Mouse (Mus musculus) intestine, postnatal 0 days (tissue): ENCODE results near the gene Gm15130. TPM values are rescaled to one million over a fixed set of nuclear protein-coding genes. Genes with fewer than 3 reads are reported as not detected.

Experiments used
- ATAC-seq: fragments of 200-750 bp; cut with Nextera tagmentation; 2 replicates; pipeline ENCODE4 v1.8.0; 2017; ENCODE audit warnings: mild to moderate bottlenecking, moderate TSS enrichment, moderate library complexity
- H3K27ac ChIP-seq: fragments of 300-500 bp; sonication (generic); 2 replicates; pipeline ENCODE4 v1.5.1; 2014; ENCODE audit warnings: mild to moderate bottlenecking, low read depth, low read length, moderate library complexity
- H3K27me3 ChIP-seq: fragments of 300-500 bp; sonication (generic); replicated peaks from 2 replicates; pipeline ENCODE4 v1.6.1; 2014; ENCODE audit warnings: low read length, mixed read lengths; ENCODE audit not compliant: control insufficient read depth, insufficient read depth
- H3K36me3 ChIP-seq: fragments of 300-500 bp; sonication (generic); 2 replicates; pipeline ENCODE4 v1.6.1; 2014; ENCODE audit warnings: mild to moderate bottlenecking, moderate library complexity; ENCODE audit not compliant: control insufficient read depth, insufficient read depth
- H3K4me1 ChIP-seq: fragments of 300-500 bp; sonication (generic); replicated peaks from 2 replicates; pipeline ENCODE4 v1.6.1; 2014; ENCODE audit warnings: antibody characterized with exemption, low read length, mixed read lengths; ENCODE audit not compliant: control insufficient read depth, insufficient read depth
- H3K4me2 ChIP-seq: fragments of 300-500 bp; sonication (generic); replicated peaks from 2 replicates; pipeline ENCODE4 v1.6.1; 2014; ENCODE audit warnings: low read depth, mild to moderate bottlenecking, moderate library complexity
- H3K4me3 ChIP-seq: fragments of 300-500 bp; sonication (generic); 2 replicates; pipeline ENCODE4 v1.5.1; 2014; ENCODE audit warnings: low read depth, low read length
- H3K9ac ChIP-seq: fragments of 300-500 bp; sonication (generic); 2 replicates; pipeline ENCODE4 v1.6.1; 2014; ENCODE audit warnings: mild to moderate bottlenecking, low read depth, low read length
- H3K9me3 ChIP-seq: fragments of 300-500 bp; sonication (generic); 2 replicates; pipeline ENCODE4 v1.6.1; 2016; ENCODE audit warnings: mixed run types; ENCODE audit not compliant: control insufficient read depth
- CTCF ChIP-seq: sonication (generic); IDR thresholded peaks from 2 replicates; pipeline ENCODE4 v1.5.1; 2016; ENCODE audit warnings: low read depth, mild to moderate bottlenecking, control low read depth, antibody characterized with exemption, moderate library complexity
- WGBS: fragments of 180-500 bp; shearing (Covaris S2); extraction: QIAGEN DNeasy Blood & Tissue Kit; methylation state at CpG from one replicate; pipeline ENCODE4 v1.1.7; 2014; 5-methylcytosine and 5-hydroxymethylcytosine counted together
- polyA plus RNA-seq: library from polyadenylated mRNA; unstranded; fragments of >200 nt; fragmentation: Nextera tagmentation; extraction: Ambion mirVana; gene quantifications from 2 replicates; pipeline ENCODE4 v1.2.1, GENCODE M21; 2015

The Gm15130 gene
- not detected in 2 replicates for polyA plus RNA-seq

- no peaks in the 10 kb centered on the region for H3K36me3 ChIP-seq
- H3K27me3 ChIP-seq, result no peaks in the 10 kb centered on the region
- no peak within 1 kb of the TSS for H3K4me3 ChIP-seq
- no peak within 1 kb of the TSS for H3K4me2 ChIP-seq
- no peak for TF ChIP-seq CTCF
- H3K9me3 ChIP-seq, result no peaks in the 10 kb centered on the region
- H3K4me1 ChIP-seq, result no peaks in the 10 kb centered on the region
- ATAC-seq, result no peak
- no peak within 1 kb of the TSS for H3K27ac ChIP-seq
- WGBS, result 65% methylated on average over 2 of the region's 2 CpGs
- H3K9ac ChIP-seq, result no peak within 1 kb of the TSS
Observed at GRCm38 (mm10) chr2:111152836-111153235, at the start of gene Gm15130. Gm15130 (minus strand) TSS chr2:111152936.

GRCm38 (mm10) chr2:111182068-111182467 lies 29.3 kb upstream of the Gm15130 start:
- no peak for TF ChIP-seq CTCF
- Histone ChIP-seq H3K4me3 (no peak overlapping the region), H3K9me3 (no peaks in the 10 kb centered on the region), H3K27ac (no peak overlapping the region), H3K4me1 (no peaks in the 10 kb centered on the region), H3K27me3 (no peaks in the 10 kb centered on the region), H3K9ac (no peak overlapping the region), H3K4me2 (no peak overlapping the region), H3K36me3 (no peaks in the 10 kb centered on the region)
- no peak for ATAC-seq
- WGBS, result 96% methylated on average over 11 of the region's 11 CpGs

GRCm38 (mm10) chr2:111135739-111136138 lies 17.0 kb downstream of the Gm15130 start:
- Histone ChIP-seq H3K4me2 (no peak overlapping the region), H3K27me3 (no peaks in the 10 kb centered on the region), H3K9me3 (no peaks in the 10 kb centered on the region), H3K4me3 (no peak overlapping the region), H3K4me1 (no peaks in the 10 kb centered on the region), H3K27ac (no peak overlapping the region), H3K9ac (no peak overlapping the region), H3K36me3 (no peaks in the 10 kb centered on the region)
- ATAC-seq, result no peak
- TF ChIP-seq CTCF, result no peak
- WGBS, result 66% methylated on average over 5 of the region's 5 CpGs

GRCm38 (mm10) chr2:111105882-111106281 lies 46.9 kb downstream of the Gm15130 start, which contains the start of gene Gm13941:
Gm13941 (minus strand) TSS chr2:111105982.
- Histone ChIP-seq H3K4me1 (no peaks in the 10 kb centered on the region), H3K9ac (no peak within 1 kb of the TSS), H3K4me3 (no peak within 1 kb of the TSS), H3K9me3 (no peaks in the 10 kb centered on the region), H3K27me3 (no peaks in the 10 kb centered on the region), H3K27ac (no peak within 1 kb of the TSS), H3K4me2 (no peak within 1 kb of the TSS), H3K36me3 (no peaks in the 10 kb centered on the region)
- ATAC-seq, result no peak
- TF ChIP-seq CTCF, result no peak

Other genes with a start within 250 kb of the Gm15130 start
- 0.01 and 0.03 TPM in 2 replicates for gene Ano3, start 202.0 kb downstream of the Gm15130 start, polyA plus RNA-seq
- gene Gm13941, start 47.0 kb downstream of the Gm15130 start, polyA plus RNA-seq, result not detected in 2 replicates
- gene 4930430A15Rik, start 76.7 kb upstream of the Gm15130 start, polyA plus RNA-seq, result not detected in 2 replicates
- not detected in 2 replicates for gene Olfr1275, start 82.3 kb upstream of the Gm15130 start, polyA plus RNA-seq
- gene Olfr1276, start 101.6 kb upstream of the Gm15130 start, polyA plus RNA-seq, result not detected in 2 replicates
- not detected in 2 replicates for gene Olfr1277, start 121.2 kb upstream of the Gm15130 start, polyA plus RNA-seq
- gene Olfr1278, start 137.2 kb upstream of the Gm15130 start, polyA plus RNA-seq, result not detected in 2 replicates
- gene Olfr1279, start 147.7 kb upstream of the Gm15130 start, polyA plus RNA-seq, result not detected in 2 replicates
- not detected in 2 replicates for gene Olfr1280, start 161.1 kb upstream of the Gm15130 start, polyA plus RNA-seq
- gene Olfr1281, start 173.6 kb upstream of the Gm15130 start, polyA plus RNA-seq, result not detected in 2 replicates
- not detected in 2 replicates for gene Olfr1282, start 183.1 kb upstream of the Gm15130 start, polyA plus RNA-seq
- not detected in 2 replicates for gene Olfr1283, start 213.9 kb upstream of the Gm15130 start, polyA plus RNA-seq
- gene Olfr1284, start 222.6 kb upstream of the Gm15130 start, polyA plus RNA-seq, result not detected in 2 replicates